Mouse (Mus musculus) gastrocnemius, postnatal 14 days (tissue): ENCODE data around the gene Gm20521. TPM values are rescaled to one million over a fixed set of nuclear protein-coding genes. Genes with fewer than 3 reads are reported as not detected.

Source experiments
- DNase-seq: peaks from one replicate; pipeline ENCODE4 v3.0.0; 2021; ENCODE audit warnings: mixed read lengths
- intact Hi-C: fragments of 180-260 bp; cut with DNase I; formaldehyde crosslinking; loops from one replicate; pipeline ENCODE4 v1.15.1; 2025; ENCODE audit warnings: low total_unique reads
- long read RNA-seq, 2 experiments: library from polyadenylated mRNA; stranded (forward); transcript quantifications; one replicate each; pipeline ENCODE4 v2.0.0; 2021
- total RNA-seq, 2 experiments: library from RNA; stranded (reverse); gene quantifications; 2 replicates each; pipeline ENCODE4 v1.2.3; 2021

Gene Gm20521
- 1 to 10 TPM; 3.1 to 3.6 TPM for total RNA-seq
- long read RNA-seq, experiment 1, partial matches to known transcripts: 0 of 3 reads
- long read RNA-seq, experiment 1, other reads (novel, unspliced or antisense): 3 of 3 reads
- long read RNA-seq, experiment 2, partial matches to known transcripts: 0 of 2 reads
- long read RNA-seq, experiment 2, other reads (novel, unspliced or antisense): 2 of 2 reads

GRCm38 (mm10) chr14:54883154-54884021 is at the start of gene Gm20521, which contains the start of gene Bcl2l2:
Gene Gm20521 (plus strand): TSS chr14:54883441.
Gene Bcl2l2 (plus strand): TSS chr14:54883377.
- intact Hi-C loops: no loop called here
- DNase-seq: peak; percentile 91

DNA sequence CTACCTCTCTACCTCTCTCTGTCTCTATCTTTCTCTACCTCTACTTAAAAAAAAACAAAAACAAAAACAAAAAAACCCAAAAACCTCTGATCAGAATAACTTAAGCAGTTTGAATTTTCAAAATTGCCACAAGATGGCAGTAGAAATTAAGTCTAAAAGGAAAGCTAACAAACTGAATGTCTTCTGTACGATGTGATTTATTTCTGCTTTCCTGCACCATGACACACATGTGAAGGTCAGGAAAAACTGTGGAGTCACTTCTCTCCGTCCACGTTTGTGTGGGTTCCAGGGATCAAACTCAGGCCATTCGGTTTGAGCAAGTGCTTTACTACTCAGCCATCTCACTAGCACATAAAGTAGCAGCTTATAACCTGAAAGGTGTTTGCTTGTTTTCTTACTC is 39.8 kb upstream of the Gm20521 start:
- intact Hi-C loops: loop anchor here (10.0 kb wide), 1 partner anchor 91 kb away; the partner anchor contains the start of genes Cmtm5 and Il25
- DNase-seq: no peak

GRCm38 (mm10) chr14:54855726-54856125 is 27.5 kb upstream of the Gm20521 start:
- no peak for DNase-seq
- intact Hi-C loops: no loop called here

DNA sequence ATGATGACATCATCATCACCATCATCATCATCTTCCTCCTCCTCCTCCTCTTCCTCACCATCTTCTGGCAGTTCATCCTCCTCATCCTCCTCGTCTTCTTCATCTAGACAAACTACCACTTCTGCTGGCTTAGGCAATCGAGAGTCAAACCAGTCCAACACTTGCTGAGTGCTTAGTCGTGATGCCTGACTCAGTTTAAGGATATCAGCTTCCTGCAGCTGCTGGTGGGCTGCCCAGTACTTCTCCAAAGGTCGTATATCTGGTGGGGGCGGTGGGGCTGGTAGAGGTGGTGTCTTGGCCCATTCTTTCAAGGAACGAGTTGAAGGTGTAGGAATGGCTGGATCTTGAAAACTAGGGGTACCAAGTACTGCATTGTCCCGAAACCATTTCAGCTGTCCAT is 26.5 kb upstream of the Gm20521 start:
- no peak for DNase-seq
- intact Hi-C loops: no loop called here

GRCm38 (mm10) chr14:54857891-54858290 is 25.4 kb upstream of the Gm20521 start:
- intact Hi-C loops: no loop called here
- no peak for DNase-seq

DNA sequence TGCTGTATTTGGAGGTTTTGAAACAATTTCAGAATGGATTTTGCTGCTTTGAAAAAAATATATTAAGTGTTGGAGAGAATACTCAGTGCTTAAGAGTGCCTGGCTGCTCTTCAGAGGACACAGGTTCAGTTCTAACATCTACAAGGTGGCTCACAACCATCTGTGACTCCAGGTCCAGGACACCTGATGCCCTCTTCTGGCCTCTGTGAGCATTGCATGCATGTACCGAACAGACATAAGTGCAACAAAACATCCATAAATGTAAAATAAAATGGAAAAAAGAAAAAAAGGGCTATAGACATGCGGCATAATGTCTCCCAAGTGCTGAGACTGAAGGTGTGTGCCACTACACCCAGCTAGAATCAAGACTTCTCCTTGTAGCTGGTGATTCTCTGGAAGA is 22.7 kb upstream of the Gm20521 start:
- peak; percentile 40 for DNase-seq
- intact Hi-C loops: no loop called here

GRCm38 (mm10) chr14:54863501-54864312 is 19.5 kb upstream of the Gm20521 start:
- DNase-seq: peak; percentile 93
- intact Hi-C loops: no loop called here

DNA sequence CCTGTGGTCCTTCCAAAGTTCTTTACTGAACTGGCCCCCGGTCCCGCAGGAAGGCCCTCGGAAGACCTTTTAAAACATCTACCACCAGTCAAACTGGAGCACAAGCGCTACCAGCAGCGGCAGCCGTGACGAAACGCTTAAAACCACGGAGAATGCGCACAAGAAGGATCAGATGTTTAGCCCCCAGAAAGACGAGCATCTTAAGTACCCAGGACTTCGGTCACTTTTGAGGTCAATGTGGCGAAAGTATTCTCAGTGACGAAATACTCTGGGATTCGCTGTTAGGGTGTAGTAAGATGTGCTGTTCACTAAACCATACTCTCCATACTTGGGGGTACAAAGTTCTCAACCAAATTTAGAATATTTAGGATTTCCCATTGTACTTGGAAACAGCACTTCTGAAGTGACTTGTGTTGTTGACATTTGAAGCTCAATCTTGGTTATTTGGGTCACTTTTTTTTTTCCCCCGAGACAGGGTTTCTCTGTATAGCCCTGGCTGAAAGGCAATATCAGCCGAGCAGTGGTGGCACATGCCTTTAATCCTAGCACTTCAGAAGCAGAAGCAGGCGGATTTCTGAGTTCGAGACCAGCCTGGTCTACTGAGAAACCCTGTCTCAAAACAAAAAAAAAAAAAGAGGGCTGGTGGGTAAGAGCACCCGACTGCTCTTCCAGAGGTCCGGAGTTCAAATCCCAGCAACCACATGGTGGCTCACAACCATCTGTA is 18.8 kb upstream of the Gm20521 start:
- intact Hi-C loops: no loop called here
- no peak for DNase-seq

DNA sequence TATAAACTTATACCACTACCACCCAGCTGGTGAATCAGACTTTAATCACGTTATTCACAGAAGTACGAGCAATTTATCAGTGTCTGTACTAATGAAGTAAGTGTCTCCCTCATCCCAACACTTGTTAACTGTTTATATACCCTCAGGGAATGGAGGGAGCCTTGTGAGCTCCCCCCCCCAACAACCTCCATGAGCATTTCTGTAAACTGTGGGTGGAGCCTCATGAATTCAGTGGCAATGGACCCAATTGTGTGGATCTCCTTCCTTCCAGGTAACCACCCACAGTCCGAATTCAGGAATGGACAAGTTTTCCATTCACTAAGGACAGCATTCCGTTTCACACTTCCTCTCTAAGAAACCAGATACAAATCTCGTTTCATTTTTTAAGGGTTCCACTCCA is 17.6 kb upstream of the Gm20521 start:
- DNase-seq: no peak
- intact Hi-C loops: no loop called here

GRCm38 (mm10) chr14:54866268-54866667 is 17.0 kb upstream of the Gm20521 start:
- DNase-seq: no peak
- intact Hi-C loops: no loop called here

DNA sequence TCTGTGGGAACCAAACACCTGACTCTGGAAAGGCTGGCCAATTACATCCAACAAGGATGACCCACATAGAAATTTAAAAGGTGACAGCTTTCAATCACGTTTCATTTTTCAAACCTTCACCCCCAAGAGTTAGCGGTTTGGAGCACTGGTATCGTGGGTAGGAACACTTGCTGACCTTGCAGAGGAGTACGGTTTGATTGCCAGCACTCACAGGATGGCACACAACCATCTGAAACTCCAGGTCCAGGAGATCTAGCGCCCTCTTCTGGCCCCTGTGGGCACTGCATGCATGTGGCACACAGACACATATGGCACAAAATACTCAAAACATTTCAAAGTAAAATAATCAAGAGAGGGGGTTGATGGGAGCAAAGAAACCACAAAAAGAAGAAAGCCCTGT is 16.3 kb upstream of the Gm20521 start:
- intact Hi-C loops: no loop called here

DNA sequence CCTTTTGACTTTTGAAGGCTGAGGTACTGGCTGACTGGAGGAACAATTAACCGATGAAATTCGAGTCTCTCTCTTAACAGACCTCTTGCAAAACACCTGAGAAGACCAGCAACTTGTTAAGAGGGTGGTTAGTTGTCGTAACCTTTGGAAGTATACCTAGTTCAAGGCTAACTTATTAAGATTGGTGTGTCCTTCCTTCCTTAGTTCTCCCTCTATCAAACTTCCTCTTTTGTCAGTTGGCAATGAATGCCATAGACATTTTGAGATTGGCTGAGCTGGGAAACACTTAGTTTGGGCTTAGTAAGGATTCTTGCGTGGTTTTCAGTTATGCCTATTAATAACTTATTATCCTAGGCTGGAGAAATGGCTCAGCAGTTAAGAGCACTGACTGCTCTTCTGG is 15.2 kb upstream of the Gm20521 start:
- intact Hi-C loops: no loop called here

More for the DNA sequence above, 16.3 kb upstream of the Gm20521 start:
- no peak for DNase-seq

GRCm38 (mm10) chr14:54870861-54871260 is 12.4 kb upstream of the Gm20521 start, which contains the start of gene Homez:
Gene Homez (minus strand): TSS chr14:54870961.
- no peak for DNase-seq
- intact Hi-C loops: no loop called here

More for the DNA sequence above, 15.2 kb upstream of the Gm20521 start:
- DNase-seq: no peak

- intact Hi-C loops: no loop called here
These were observed 9.1 kb upstream of the Gm20521 start for GRCm38 (mm10) chr14:54874165-54874564.

DNA sequence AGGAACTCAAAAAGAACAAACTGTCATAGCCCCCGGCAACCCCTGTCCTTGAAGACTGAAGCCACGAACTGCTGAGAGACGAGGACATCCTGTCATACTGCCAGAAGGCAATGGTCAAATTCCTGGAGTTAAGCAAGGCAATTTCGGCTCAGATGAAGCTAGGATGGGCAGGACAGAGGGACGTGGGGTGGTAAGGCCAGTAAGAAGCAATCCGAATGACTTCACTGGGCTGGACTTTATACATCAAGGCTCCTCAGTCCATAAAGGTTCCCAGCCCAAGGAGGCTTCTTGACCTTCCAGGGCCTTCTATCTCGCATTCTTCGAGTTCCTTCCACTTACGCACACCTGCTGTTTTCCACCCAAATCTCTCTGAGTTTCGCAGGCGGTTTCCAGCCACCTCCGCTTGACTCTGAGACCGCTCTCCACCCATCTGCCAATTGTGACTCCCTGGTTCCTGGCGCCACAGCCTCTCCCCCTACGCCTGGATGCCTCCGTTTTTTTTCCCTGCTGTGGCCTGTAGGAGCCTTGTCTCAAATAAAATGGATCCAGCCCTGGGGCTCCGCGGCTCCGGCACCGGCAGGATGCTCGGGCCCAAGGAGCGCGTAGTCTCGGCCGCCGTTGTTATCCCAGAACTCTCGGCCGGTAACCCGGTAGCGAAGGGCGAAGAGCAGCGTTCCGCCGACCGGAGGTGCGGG is 7.2 kb upstream of the Gm20521 start:
- intact Hi-C loops: no loop called here
- no peak for DNase-seq

More at GRCm38 (mm10) chr14:54874165-54874564, 9.1 kb upstream of the Gm20521 start:
- no peak for DNase-seq

- intact Hi-C loops: no loop called here
- DNase-seq: peak; percentile 90
These were observed 6.6 kb upstream of the Gm20521 start for GRCm38 (mm10) chr14:54876539-54877047.

- DNase-seq: peak; percentile 71
- intact Hi-C loops: no loop called here
These were observed 6.1 kb upstream of the Gm20521 start, which contains the start of gene Ppp1r3e for GRCm38 (mm10) chr14:54877048-54877715. Gene Ppp1r3e (minus strand): TSS chr14:54877550.
